ENCODE assay signal across 8 mouse cellular contexts in genomic region chr11:108424111-108424510, GRCm38 (mm10). TPM values are rescaled to one million over a fixed set of nuclear protein-coding genes. Genes with fewer than 3 reads are reported as not detected.
DNase-seq lines count a peak whose midpoint lies in the region; ATAC-seq and TF ChIP-seq lines count a peak whose summit lies in the region.

No protein-coding gene starts in this region.

- peak overlapping the region; percentile 75 for H3K4me3 ChIP-seq in heart, embryonic 11.5 days (ENCODE audit: low read depth, low read length)
- H3K4me3 ChIP-seq in MEL (ENCODE audit: control insufficient read depth in 1 of 2, insufficient read depth in 1 of 2, low read depth in 2 of 2, low read length in 2 of 2) = peak overlapping the region in 1 of 2 experiments; percentile 34; a peak in 1 of 4 replicates
- H3K4me3 ChIP-seq in hindbrain, embryonic 12.5 days = peak overlapping the region; percentile 64
- peak overlapping the region; percentile 59 for H3K4me3 ChIP-seq in midbrain, embryonic 12.5 days

- no peak for TF ChIP-seq RAD21 in MEL (IDR thresholded peaks at IDR 0.05; ENCODE audit: low read depth, low read length)

- DNase-seq in heart, adult 11 months = no peak
- peak; percentile 16 for DNase-seq in MEL (ENCODE audit: low read depth, low spot score)
- no peak for DNase-seq in ovary, postnatal 36 days (ENCODE audit: low spot score)
- DNase-seq in urinary bladder, adult 2 months (ENCODE audit: low spot score) = no peak
- DNase-seq in urinary bladder, postnatal 4 days (ENCODE audit: low spot score in 2 of 2) = no peak

- H3K27ac ChIP-seq in heart, embryonic 11.5 days (ENCODE audit: low read depth, low read length) = no peak overlapping the region
- no peak overlapping the region for H3K27ac ChIP-seq in MEL (ENCODE audit: control insufficient read depth, low read depth, low read length)
- H3K27ac ChIP-seq in hindbrain, embryonic 12.5 days = no peak overlapping the region
- peak overlapping the region; percentile 73 for H3K27ac ChIP-seq in midbrain, embryonic 12.5 days (replicated peaks)

- H3K4me2 ChIP-seq in heart, embryonic 11.5 days = peak overlapping the region; percentile 88
- H3K4me2 ChIP-seq in hindbrain, embryonic 12.5 days (replicated peaks) = peak overlapping the region; percentile 76
- H3K4me2 ChIP-seq in midbrain, embryonic 12.5 days (replicated peaks) = peak overlapping the region; percentile 59

- no peak for ATAC-seq in heart, embryonic 11.5 days (replicated peaks; ENCODE audit: insufficient number of reproducible peaks, low FRiP score, low TSS enrichment)
- ATAC-seq in hindbrain, embryonic 12.5 days (ENCODE audit: low FRiP score) = no peak
- no peak for ATAC-seq in midbrain, embryonic 12.5 days (ENCODE audit: low FRiP score, low read depth)

- no peaks in the 10 kb centered on the region for H3K27me3 ChIP-seq in heart, embryonic 11.5 days (ENCODE audit: control insufficient read depth, insufficient read depth, low read length)
- peaks cover 0 to 2% of the 10 kb centered on the region in 2 experiments; a peak in 2 of 4 replicates for H3K27me3 ChIP-seq in MEL (ENCODE audit: control insufficient read depth in 1 of 2, insufficient read depth in 2 of 2, low read length in 2 of 2)
- H3K27me3 ChIP-seq in hindbrain, embryonic 12.5 days = peaks cover 5% of the 10 kb centered on the region; the same call in 1 of the 2 replicates
- peaks cover 6% of the 10 kb centered on the region for H3K27me3 ChIP-seq in midbrain, embryonic 12.5 days

- no peak for TF ChIP-seq CTCF in MEL (IDR thresholded peaks at IDR 0.05 in 2 of 3, conservative IDR thresholded peaks at IDR 0.05 in 1 of 3; ENCODE audit: control insufficient read depth in 1 of 3, insufficient read depth in 1 of 3, low read depth in 2 of 3, low read length in 3 of 3, poor library complexity in 1 of 3, severe bottlenecking in 1 of 3)

- H3K9me3 ChIP-seq in heart, embryonic 11.5 days (replicated peaks; ENCODE audit: control insufficient read depth, low read length) = no peaks in the 10 kb centered on the region
- H3K9me3 ChIP-seq in MEL (replicated peaks; ENCODE audit: insufficient read depth, low read length) = no peaks in the 10 kb centered on the region
- no peaks in the 10 kb centered on the region for H3K9me3 ChIP-seq in hindbrain, embryonic 12.5 days (replicated peaks)
- no peaks in the 10 kb centered on the region for H3K9me3 ChIP-seq in midbrain, embryonic 12.5 days

- H3K9ac ChIP-seq in heart, embryonic 11.5 days (ENCODE audit: low read depth, low read length) = peak overlapping the region; percentile 52
- H3K9ac ChIP-seq in MEL (ENCODE audit: control insufficient read depth, low read depth, low read length, poor library complexity, severe bottlenecking) = peak overlapping the region; percentile 24; the same call in 1 of the 2 replicates
- H3K9ac ChIP-seq in hindbrain, embryonic 12.5 days = peak overlapping the region; percentile 39; the same call in 1 of the 2 replicates
- peak overlapping the region; percentile 21; the same call in 1 of the 2 replicates for H3K9ac ChIP-seq in midbrain, embryonic 12.5 days (replicated peaks)

- H3K36me3 ChIP-seq in heart, embryonic 11.5 days (ENCODE audit: control insufficient read depth, insufficient read depth, low read length) = no peaks in the 10 kb centered on the region
- peaks cover 0 to 12% of the 10 kb centered on the region in 2 experiments; a peak in 2 of 4 replicates for H3K36me3 ChIP-seq in MEL (ENCODE audit: control insufficient read depth in 1 of 2, insufficient read depth in 2 of 2, low read length in 2 of 2)
- no peaks in the 10 kb centered on the region for H3K36me3 ChIP-seq in hindbrain, embryonic 12.5 days
- no peaks in the 10 kb centered on the region for H3K36me3 ChIP-seq in midbrain, embryonic 12.5 days

- no peaks in the 10 kb centered on the region for H3K79me2 ChIP-seq in MEL (ENCODE audit: control insufficient read depth, insufficient read depth, low read length, poor library complexity)

- WGBS in heart, embryonic 11.5 days (ENCODE audit: insufficient replicate concordance) = 10% methylated on average over 5 of the region's 5 CpGs
- 3% methylated on average over 5 of the region's 5 CpGs for WGBS in hindbrain, embryonic 12.5 days
- WGBS in midbrain, embryonic 12.5 days = 0% methylated on average over 5 of the region's 5 CpGs

- no peak for TF ChIP-seq EP300 in MEL (IDR thresholded peaks at IDR 0.05; ENCODE audit: low read depth in 1 of 2, low read length in 2 of 2)

- no peaks in the 10 kb centered on the region; the same call in 1 of the 2 replicates for H3K4me1 ChIP-seq in heart, embryonic 11.5 days (ENCODE audit: control insufficient read depth, insufficient read depth, low read length)
- peaks cover 11 to 23% of the 10 kb centered on the region in 2 experiments for H3K4me1 ChIP-seq in MEL (ENCODE audit: control insufficient read depth in 1 of 2, insufficient read depth in 2 of 2, low read length in 2 of 2)
- H3K4me1 ChIP-seq in hindbrain, embryonic 12.5 days = peaks cover 15% of the 10 kb centered on the region
- peaks cover 16% of the 10 kb centered on the region for H3K4me1 ChIP-seq in midbrain, embryonic 12.5 days

- no peak for TF ChIP-seq POLR2A in MEL (IDR thresholded peaks at IDR 0.05; ENCODE audit: control insufficient read depth in 1 of 2, insufficient read depth in 1 of 2, low read depth in 1 of 2, low read length in 2 of 2, poor library complexity in 1 of 2)

TF ChIP-seq in MEL, 35 proteins besides CTCF, POLR2A, EP300 and RAD21:
- TF ChIP-seq E2F4 (IDR thresholded peaks at IDR 0.05; ENCODE audit: borderline replicate concordance, low read depth, low read length) (no peak), MYC (IDR thresholded peaks at IDR 0.05; ENCODE audit: low read depth, low read length) (no peak), MXI1 (IDR thresholded peaks at IDR 0.05; ENCODE audit: low read depth, low read length) (no peak), SMC3 (IDR thresholded peaks at IDR 0.05; ENCODE audit: low read depth, low read length) (no peak), MAX (IDR thresholded peaks at IDR 0.05; ENCODE audit: low read length) (no peak), MEF2A (IDR thresholded peaks at IDR 0.05; ENCODE audit: extremely low read depth, insufficient replicate concordance, low read depth, low read length, poor library complexity, severe bottlenecking) (no peak)

RNA-seq across cellular contexts. Expression of gene Cep112, which starts 0.9 kb away (rescaled TPM):
- 9.8 and 11.8 TPM in 2 replicates for polyA plus RNA-seq in heart, embryonic 11.5 days (2014; fragmentation: Nextera tagmentation; extraction: Ambion mirVana)
- not detected in 2 replicates for total RNA-seq in MEL (2012; rRNA removed)
- polyA plus RNA-seq in MEL (2012; ENCODE audit: insufficient read depth in 1 of 2, insufficient read length in 2 of 2, low read depth in 1 of 2, low replicate concordance in 2 of 2, missing spikeins in 1 of 2) = 1 to 10 TPM in 1 of 2 experiments, not detected in 1; 1.3 TPM
- polyA plus RNA-seq in hindbrain, embryonic 12.5 days (2016; fragmentation: Nextera tagmentation; extraction: Ambion mirVana) = 12.2 and 12.4 TPM in 2 replicates
- 30.1 and 39.5 TPM in 2 replicates for polyA plus RNA-seq in midbrain, embryonic 12.5 days (2016; fragmentation: Nextera tagmentation; extraction: Ambion mirVana)
- polyA plus RNA-seq in urinary bladder, adult 2 months (2012; rRNA removed) = 2.9 and 4.0 TPM in 2 replicates
